Mouse (Mus musculus): ENCODE results near the gene Aamp.

DNA sequence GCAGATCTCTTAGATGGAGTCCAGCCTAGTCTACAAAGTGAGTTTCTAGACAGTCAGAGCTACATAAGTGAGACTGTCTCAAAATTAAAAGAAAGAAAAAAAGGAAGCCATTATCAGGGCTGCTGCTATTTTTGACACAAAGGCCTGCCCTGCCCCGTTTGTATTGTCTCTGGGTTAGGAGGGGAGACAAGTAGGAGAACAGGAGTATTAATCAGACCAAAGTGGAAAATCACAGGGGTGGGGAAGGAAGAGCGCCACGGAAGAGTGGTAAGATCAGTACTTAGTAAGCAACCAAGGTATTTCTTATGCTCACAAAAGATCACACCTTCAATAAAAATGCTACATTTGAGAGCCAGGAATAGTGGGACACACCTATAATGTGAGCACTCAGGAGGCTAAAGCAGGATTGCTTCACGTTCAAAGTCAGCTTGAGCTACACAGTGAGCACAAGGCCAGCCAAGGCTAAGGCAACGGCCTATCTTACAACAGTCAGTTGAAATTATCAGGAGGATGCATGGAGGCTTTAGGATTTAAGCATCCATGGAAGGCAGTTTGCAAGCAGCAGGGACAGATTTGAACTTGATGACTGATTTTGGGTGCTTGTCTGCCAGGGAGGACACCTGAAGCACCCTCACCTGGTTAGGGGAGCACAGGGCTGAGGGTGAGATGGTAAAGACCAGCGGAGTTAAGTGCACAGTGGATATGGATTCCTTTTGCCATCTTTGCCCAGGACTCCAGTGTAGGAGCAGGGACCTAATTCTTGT is 16.0 kb upstream of the Aamp start:
- TF ChIP-seq KAT2A (IDR thresholded peaks at IDR 0.05; ENCODE audit: insufficient replicate concordance, low read length) (no peak), NELFE (IDR thresholded peaks at IDR 0.05; ENCODE audit: low read depth, low read length) (no peak), CTCF (conservative IDR thresholded peaks at IDR 0.05 in 1 of 2, IDR thresholded peaks at IDR 0.05 in 1 of 2; ENCODE audit: low read depth in 2 of 2, low read length in 2 of 2) (no peak), ETS1 (conservative IDR thresholded peaks at IDR 0.05; ENCODE audit: low read depth, low read length) (no peak), RCOR1 (conservative IDR thresholded peaks at IDR 0.05; ENCODE audit: low read depth, low read length) (no peak), EP300 (IDR thresholded peaks at IDR 0.05; ENCODE audit: low read length) (no peak), MYC (IDR thresholded peaks at IDR 0.05; ENCODE audit: low read depth, low read length) (no peak), POLR2A (IDR thresholded peaks at IDR 0.05; ENCODE audit: low read depth, low read length) (no peak), BHLHE40 (IDR thresholded peaks at IDR 0.05; ENCODE audit: low read depth, low read length) (no peak)

Data from CH12.LX (cell line).